Mouse (Mus musculus): ENCODE results near the gene Gpi1.
"Not testable (repeated sequence)": the region's sequence is repeated elsewhere in the genome, so short reads cannot be mapped to it uniquely, and the experiment has no call there.

Gpi1 gene

DNA sequence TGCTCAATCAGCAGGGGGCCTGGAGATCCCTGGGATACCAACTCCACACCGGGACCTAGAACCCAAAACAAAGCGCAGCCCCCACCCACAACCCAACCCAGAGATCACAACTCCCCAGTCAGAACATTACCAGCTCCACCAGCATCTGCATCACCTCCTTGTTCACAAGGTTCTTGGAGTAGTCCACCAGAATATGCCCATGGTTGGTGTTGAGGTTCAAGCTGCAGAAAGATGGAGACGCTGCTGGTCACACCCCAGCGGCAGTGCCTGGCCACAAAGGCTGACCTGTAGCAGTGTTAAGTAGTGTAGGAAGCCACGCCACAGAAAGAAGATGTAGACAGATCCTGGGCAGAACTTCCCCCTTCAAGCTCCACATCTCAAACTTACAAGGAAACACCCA, 983 bp downstream of the Gpi1 start:
- in situ Hi-C loops (cut with MboI): no loop called here

DNA sequence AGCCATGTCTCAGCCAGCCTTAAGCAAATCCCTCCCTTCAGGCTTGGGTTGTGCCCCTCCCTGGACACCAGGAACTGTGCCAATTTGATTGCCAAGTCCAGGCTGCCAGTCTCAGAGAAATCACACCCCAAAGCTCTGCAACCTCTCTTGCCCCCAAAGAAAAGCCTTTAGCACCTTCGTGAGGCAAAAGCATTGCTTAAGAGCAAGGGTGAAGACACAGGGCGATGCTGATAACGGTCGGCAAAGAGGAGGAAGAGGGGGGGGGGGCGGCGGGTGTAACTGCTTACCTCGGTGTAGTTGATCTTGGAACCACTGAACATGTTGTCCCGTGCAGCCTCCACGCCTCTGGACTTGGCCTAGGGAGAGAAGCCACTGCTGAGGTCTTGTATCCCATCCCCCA, 1.5 kb downstream of the Gpi1 start:
- in situ Hi-C loops (cut with MboI): no loop called here

DNA sequence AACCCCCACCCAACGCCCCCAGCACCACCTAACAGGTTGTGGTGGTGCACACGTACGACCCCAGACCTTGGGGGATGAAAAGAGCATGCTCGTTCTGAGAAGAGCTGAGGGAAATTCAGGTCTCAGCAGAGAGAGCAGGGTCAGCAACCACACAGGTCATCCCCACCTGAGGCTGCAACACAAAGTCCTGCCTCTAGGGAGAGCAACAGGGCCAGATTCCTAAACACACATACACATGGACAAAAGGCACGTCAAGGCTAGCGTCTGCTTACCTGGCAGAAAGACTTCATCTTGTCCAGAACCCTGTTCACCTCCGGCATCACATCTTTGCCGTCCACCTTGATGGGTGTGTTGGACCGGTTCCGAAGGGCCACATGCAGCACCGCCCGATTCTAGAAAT, 3.3 kb downstream of the Gpi1 start:
- in situ Hi-C loops (cut with MboI): no loop called here

DNA sequence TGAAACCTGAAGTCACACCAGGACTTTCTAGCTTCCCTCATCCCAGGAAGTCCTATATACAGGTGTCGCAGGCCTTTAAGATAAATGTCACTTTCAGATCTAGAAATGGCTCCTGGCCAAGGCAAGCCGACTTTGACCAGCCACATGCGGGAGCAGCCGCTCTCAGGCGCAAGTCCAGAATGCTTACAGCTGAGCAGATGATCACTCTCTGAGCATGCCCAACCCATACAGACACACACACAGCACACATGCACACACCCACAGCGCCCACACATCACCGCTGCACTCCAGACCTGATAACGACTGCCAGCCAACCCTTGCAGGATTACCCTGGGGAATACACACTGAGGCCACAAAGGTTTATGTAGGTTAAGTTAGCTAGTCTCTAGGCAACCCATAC, 4.0 kb downstream of the Gpi1 start:
- in situ Hi-C loops (cut with MboI): no loop called here

DNA sequence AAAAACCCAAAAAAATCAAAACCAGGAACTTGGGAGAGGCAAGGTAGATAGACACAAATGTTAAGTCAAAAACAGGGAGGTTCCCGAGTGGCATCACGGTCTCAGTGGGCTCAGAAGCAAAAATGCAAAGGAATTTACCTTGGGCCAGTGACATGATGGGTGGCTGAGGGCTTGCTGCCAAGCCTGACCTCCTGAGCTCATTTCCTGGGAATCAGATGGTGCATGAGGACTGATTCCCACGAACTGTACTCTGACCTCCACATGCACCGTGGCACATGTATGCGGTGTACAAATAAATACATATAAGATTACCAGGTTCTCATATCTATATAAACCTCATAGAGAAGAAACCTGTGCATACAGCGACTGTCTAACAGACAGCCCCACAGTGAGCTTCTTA, 5.8 kb downstream of the Gpi1 start:
- in situ Hi-C loops (cut with MboI): no loop called here

DNA sequence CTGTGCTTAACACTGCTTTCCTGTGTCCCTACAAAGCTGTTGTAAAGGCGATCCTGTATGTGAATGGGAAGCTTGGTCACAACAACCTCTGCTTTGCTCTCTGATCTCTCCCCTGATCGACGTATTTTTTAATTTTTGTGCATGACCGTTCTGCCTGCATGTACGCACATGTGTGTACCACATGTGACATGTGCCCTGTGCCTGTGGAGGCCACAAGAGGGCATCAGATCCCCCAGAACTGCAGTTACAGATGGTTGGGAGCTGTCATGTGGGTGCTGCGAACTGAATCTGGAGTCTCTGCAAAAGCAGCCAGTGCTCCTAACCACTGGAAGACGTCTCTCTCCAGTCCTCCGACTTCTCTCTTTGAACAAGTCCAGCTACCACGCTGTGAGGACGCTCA, 7.8 kb downstream of the Gpi1 start:
- in situ Hi-C loops (cut with MboI): no loop called here

DNA sequence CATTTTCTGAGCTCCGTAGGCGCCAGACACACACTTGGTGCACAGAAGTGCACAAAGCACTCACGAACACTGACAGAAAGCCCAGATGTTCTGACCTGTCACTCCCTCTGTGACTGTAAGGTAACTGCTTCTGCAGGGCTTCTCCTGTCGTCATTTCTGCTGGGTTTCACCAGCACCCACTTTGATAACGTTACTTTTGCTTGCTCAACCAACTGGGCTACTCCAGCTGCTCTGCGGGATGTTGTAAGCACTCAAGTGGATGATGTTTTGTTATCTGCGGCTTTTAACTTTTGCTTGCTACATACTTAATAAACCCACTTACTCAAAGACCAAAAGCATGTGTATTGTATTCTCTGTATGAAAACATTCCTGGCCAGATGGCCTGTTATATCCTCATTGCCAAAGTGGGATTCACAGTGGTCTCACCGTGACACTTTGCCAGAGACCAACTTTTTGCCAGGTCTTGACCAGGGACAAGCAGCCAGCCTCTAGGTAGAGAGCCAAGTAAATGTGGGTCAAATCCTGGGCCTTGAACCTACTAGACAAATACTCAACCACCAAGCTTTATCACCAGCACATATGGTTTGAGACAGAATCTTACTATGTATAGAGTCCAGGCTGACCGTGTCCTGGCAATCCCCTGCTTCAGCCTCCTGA, 8.4 kb downstream of the Gpi1 start:
- in situ Hi-C loops (cut with MboI): no loop called here

DNA sequence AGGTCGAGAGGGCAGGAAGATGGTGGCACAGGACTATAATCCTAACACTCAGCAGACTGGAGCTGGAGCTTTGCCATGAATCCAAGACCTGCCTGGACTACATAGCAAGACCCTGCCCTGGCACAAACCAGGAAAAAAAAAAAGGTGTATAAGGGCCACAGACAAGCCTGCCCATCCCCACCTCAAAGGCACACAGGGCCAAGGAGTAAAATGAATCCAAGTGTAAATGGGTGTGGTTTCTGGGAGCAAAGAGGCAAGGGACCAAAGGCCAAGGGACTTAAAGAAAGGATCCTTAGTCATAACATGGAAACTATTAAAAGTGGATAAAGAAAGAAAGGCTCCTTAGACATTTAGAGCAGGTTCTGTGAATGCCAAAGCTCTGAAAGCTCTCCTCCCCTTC, 11.6 kb downstream of the Gpi1 start:
- in situ Hi-C loops (cut with MboI): no loop called here

DNA sequence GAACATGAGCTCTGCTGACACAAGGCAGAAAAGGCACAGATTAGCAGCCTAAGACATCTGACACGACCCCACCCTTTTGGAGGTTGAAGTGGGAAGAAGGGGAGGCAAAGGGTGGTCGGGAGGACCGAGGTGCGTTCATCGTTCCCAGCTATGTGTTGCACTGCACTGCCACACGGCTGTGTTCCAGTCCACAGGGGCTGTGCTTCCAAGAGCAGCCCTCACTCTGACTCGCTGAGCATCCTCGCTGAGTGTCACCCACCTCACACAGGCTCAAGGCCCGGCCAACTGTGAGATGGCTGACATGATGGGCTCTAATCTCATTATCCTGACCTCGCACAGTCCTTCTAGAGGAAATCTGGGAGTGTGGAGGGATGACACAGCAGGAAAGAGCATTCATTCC, 13.7 kb downstream of the Gpi1 start:
- in situ Hi-C loops (cut with MboI): no loop called here

DNA sequence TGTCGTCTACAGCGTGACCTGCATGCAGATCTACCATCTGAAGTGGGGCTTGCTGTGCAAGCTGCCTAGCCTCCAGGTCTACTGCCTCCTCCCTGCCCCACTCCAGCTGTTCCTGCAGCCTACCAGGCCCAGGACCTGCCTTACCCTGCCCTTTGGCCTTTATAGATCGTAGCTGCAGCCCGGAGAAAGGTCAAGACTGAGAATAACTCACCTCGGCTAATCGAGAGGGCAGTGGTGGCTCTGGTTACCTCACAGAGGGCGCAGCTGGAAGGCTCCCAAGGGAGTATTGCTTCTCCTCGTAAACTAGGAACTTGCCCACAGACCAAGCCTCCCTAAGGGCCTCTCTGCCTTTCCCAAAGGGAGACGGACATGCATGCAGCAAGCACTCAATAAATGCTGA, 14.7 kb downstream of the Gpi1 start:
- in situ Hi-C loops (cut with MboI): no loop called here

DNA sequence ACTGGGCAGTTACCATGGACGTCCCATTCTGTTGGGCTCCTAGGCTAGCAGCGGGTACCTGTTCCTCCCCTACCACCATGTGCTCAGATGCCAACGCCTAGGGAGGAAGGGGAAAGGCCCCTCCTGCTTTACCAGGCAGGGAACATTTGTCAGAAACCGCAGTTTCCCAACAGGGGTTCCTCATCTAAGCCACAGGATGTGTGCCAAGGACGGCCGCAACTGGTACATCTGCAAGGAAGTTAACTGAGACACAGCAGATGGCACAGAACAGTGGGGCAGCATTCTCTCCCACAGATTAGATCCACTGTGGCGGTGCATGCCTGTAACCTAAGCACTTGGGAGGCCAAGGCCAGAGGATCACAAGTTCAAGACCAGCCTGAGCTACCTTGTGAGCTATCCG, 15.5 kb downstream of the Gpi1 start:
- in situ Hi-C loops (cut with MboI): no loop called here

DNA sequence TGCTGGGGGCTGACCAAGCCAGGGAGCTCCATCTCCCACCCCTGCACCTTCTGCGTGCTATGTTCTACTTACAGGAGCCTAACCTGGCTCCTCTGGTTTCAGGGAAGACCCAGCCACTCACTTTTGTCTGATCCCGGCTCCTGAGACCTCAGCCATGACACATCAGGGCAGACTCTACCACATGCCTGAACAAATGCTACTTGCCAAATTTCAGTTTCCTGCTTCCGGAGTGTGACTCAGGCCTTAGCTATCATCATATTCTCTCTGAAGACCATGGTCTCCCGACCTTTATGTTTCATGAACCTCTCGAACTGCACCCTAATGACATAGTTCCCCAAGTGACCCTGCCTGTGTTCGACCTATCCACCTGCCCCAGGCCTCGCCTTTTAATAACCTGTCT, 16.9 kb downstream of the Gpi1 start:
- in situ Hi-C loops (cut with MboI): no loop called here

DNA sequence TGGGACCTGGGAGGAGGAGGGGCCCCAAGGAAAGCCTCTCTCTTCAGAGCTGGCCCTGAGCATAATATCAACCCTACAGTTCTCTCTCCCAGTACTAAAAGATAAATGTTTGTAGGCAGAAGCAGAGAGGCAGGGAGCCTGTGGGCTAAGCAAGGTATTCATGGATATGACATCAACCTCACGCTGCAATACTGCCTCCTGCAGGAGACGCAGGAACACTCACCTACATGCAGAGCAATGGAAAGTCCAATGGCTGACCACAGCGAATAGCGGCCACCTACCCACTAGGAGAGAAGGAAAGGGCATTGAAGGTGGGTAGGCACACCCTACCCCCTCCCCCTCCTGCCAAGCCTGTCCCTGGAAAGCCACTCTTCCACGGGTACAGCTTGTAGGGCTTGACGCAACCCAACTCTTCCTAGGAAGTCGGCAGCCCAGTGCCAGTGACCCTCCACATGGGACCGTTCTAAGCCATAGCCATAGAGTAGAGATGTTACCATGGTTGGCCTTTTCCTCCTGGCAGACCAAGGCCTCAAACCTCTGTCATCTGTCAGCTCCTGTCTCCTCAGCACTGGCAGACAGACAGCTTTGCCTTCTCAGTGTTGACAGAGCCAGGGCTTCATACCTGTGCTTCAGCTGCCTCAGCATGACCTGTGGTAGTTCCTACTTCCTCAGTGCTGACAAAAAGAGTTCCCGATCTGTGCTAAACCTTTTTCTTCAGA, 21.9 kb downstream of the Gpi1 start:
- in situ Hi-C loops (cut with MboI): no loop called here

DNA sequence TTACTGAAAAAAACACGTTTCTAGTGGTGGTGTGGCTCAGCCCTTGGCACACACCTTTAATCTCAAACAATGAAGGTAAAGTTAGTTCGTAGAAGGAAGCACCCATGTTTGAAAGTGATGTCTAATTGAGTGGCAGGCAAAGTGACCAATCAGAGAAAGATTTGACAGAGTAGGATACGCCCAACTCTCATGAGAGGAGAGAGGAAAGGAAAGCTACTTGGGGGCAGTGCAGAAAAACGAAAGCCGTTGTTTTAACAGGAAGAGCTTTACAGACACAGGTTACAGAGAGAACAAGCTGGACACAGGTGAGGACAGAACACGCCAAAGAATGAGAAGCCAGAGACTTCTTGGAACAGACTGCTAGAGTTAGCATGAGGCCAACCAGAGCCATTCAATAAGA, 23.8 kb downstream of the Gpi1 start:
- in situ Hi-C loops (cut with MboI): no loop called here

DNA sequence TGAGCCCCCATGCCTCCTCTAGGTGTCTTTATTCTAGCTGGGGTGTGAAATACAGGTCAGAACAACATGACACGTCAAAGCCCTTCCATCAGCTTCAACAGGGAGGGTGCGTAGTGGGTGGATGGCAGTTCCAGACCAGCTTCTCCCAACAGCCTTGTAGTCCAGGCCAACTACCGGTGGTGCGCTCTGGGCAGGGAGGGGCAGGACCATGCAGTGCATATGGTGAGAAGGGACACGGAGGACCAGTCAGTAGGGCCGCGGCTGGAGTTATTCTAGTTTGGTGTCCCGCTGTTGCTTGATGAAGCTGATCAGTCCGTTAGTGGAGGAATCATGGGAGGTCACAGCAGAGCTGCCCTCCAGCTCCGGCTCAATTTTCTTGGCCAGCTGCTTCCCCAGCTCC, 28.0 kb downstream of the Gpi1 start:
- in situ Hi-C loops (cut with MboI): not testable (repeated sequence)

DNA sequence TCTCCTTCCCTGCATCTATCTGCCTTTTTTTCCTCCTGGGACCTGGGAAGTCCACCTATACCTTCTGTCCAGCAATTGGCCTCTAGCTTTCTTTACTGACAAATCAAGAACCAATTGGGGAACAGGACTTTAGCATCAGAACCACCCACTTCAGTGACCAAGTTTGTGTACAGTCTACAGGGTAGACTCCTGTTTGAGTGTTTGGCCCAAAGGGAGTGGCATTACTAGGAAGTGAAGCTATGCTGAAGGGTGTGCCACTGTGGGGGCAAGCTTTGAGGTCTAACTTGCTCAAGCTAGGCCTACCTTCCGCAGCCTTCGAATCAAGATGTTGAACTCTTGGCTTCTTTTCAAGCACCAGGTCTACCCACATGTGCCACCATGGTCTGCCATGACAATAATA, 29.3 kb downstream of the Gpi1 start:
- in situ Hi-C loops (cut with MboI): no loop called here

DNA sequence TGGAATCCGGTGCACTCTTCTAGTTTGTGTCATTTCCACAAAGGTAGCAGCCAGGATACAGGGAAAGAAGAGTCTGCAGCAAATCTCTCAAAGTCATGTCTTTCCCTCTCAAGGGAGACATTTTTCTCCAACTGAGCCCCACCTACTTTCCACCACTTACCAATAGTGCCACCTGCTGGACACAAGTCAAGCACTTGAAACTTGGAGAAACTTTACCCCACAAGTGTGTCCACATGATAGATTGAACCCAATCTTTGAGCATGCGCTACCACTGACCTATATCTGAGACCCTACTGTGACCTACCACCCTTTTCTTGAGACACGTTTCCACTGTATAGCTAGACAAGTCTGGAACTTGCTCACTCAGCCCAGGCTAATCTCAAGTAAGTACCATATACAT, 31.8 kb downstream of the Gpi1 start:
- in situ Hi-C loops (cut with MboI): no loop called here

DNA sequence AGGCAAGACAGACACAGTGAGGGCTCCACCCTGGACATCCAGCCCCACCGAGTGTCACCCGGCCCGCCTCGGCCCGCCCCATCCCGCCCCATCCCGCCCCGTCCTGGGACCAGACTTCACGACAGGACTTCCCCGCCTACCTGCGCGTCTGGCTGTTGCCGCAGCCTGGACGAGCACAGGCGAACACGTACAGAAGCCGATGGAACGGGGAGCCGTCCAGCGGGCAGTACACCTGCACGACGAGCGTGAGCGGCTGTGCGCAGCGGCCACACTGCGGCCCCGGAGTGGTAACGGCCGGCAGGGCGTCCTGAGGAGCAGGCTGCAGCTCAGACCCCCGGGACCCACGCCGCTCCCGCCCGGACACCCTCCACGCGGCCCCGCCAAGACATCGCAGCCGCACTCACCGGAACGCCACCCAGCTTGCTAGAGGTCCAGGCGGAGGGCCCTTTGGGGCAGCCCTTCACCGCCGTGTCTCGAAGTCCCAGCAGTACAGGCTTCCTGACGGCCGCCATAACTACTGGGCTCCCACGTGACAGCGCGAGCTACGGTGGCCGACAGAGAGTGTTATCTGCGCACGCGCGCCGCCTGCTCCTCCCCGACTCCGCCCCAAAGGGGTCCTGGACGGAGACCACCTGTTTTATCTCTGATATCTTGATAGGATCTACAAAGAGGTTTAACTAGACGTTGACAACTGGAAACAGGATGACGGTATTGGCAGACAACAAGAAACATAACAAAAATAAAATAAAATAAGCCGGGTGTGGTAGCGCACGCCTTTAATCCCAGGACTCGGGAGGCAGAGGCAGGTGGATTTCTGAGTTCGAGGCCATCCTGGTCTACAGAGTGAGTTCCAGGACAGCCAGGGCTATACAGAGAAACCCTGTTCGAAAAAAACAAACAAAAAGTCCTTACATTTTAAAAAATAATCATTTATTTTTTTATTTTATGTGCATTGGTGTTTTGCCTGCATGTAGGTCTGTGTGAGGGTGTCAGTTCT, 33.7 kb downstream of the Gpi1 start, which contains the start of gene Pdcd2l:
Gene Pdcd2l (minus strand): TSS at position 530 of the 997 bp plus-strand sequence.
- in situ Hi-C loops (cut with MboI): no loop called here

DNA sequence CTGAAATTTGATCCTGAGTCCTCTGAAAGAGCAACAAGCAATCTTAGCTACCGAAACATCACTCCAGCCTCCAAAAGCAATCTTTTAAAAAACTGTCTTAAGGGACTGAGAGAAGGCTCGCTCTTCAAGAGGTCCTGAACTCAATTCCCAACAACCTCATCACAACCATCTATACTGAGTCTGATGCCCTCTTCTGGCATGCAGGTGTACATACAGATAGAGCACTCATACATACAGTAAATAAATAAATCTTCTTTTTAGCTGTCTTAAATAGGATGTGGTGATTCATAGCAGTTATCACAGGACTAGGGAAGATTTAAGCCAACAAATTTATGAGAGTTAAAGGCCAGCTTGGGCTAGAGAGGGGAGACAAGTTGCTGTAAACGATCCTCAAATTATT, 34.5 kb downstream of the Gpi1 start:
- in situ Hi-C loops (cut with MboI): no loop called here

DNA sequence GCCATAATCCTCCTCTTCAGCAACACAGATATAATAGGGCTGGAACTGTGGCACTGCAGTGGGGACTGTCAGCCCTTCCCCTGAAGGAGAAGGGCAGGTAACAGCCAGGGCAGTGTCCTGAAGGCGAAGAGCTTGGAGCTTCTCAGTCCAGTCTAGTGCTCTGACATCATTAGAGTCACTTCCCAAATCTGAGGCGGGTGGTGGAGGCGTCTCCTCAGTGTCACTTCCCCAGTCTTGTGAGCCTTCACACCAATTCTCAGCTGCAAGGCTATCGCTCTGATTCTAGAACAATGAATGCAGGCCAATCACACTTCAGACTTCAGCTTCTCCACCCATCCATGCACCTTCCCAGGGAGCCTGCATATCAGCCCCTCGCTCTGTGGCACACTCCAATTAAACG, 37.3 kb downstream of the Gpi1 start:
- in situ Hi-C loops (cut with MboI): no loop called here

DNA sequence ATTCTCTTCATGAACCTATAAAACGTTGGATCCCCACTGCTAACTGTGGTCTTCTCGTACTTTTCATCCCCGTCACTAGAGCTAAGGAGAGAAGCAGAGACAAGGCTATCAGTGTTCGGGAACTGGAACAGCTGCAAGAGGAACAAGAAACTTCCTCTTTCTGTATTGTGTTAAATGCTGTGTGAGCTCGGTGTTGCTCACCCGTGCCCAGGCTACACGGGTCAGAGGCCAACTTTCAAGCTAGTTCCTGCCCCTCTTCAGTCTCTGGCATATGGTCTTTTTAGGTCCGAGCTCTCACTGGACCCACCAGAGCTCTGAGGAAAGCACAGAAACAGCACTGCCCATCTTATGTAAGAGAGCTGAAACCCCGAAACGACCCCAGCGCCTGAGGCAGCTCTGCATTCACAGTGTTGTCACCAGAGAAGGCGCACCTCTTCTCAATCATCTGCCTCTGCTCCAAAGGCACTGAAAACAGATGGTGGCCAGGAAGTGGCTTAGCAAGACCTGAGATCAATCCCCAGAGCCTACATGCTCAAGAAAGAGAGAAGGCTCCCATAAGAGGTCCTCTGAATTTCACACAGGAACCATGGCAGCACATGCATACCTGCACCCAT, 40.7 kb downstream of the Gpi1 start:
- in situ Hi-C loops (cut with MboI): no loop called here

DNA sequence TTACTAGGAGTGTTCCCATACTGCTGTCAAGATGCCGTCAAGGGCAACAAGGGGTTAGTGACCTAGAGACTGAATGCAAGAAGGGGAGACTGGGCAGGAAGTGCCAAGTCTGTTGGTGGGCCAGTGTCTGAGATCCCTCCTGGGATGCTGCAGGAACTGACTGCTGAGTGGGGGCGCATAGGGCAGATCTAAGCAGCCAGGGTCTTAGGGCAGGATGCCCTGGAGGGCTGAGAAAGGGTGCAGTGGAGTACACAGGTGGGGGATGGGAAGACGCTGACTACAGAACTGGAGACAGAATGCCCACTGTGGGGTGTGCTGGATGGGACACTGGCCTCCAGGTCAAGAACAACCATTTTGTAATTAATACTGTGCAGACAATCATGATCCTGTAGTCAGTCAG, 46.3 kb downstream of the Gpi1 start:
- in situ Hi-C loops (cut with MboI): no loop called here
